Mouse (Mus musculus) bone marrow macrophage, adult 2 months (primary cell): ENCODE data around the gene 4930562C15Rik.

Experiments used
- CTCF ChIP-seq: IDR thresholded peaks from 2 replicates; pipeline ENCODE4 v1.5.1; 2012; ENCODE audit warnings: low read depth, mild to moderate bottlenecking, low read length, moderate library complexity
- POLR2A ChIP-seq: IDR thresholded peaks from 2 replicates; pipeline ENCODE4 v1.6.1; 2012; ENCODE audit warnings: mild to moderate bottlenecking, low read depth, low read length, borderline replicate concordance

GRCm38 (mm10) chr16:4850938-4851628 is 15.9 kb downstream of the 4930562C15Rik start:
- no peak for TF ChIP-seq CTCF
- no peak for TF ChIP-seq POLR2A
